Mouse (Mus musculus): ENCODE data around the gene Srpk2. TPM values are rescaled to one million over a fixed set of nuclear protein-coding genes. Genes with fewer than 3 reads are reported as not detected.
"Not testable (repeated sequence)": the region's sequence is repeated elsewhere in the genome, so short reads cannot be mapped to it uniquely, and the experiment has no call there.

Srpk2 gene
- polyA plus RNA-seq, 1 experiment from 2014 or later = 67.0 TPM

GRCm38 (mm10) chr5:23706601-23707597 is 22.5 kb upstream of the Srpk2 start:
- not testable (repeated sequence) for H3K4me1 ChIP-seq; H3K27me3 ChIP-seq; H3K4me2 ChIP-seq; H3K9ac ChIP-seq; H3K4me3 ChIP-seq; H3K27ac ChIP-seq; ATAC-seq (ENCODE audit: insufficient number of reproducible peaks, insufficient read depth, low FRiP score, low TSS enrichment, low read depth)
- Histone ChIP-seq H3K36me3 (peaks cover 82% of the 10 kb centered on the region), H3K9me3 (peaks cover 58% of the 10 kb centered on the region)
- WGBS = 98% methylated on average over 34 of the region's 34 CpGs

- no peak for ATAC-seq (ENCODE audit: insufficient number of reproducible peaks, insufficient read depth, low FRiP score, low TSS enrichment, low read depth)
- no peaks in the 10 kb centered on the region for H3K27me3 ChIP-seq
- no peak overlapping the region for H3K9ac ChIP-seq
- 93% methylated on average over 1 of the region's 1 CpGs for WGBS
- H3K4me1 ChIP-seq = no peaks in the 10 kb centered on the region
- no peak overlapping the region for H3K4me2 ChIP-seq
- H3K27ac ChIP-seq = no peak overlapping the region
- H3K9me3 ChIP-seq = peaks cover 36% of the 10 kb centered on the region
- H3K36me3 ChIP-seq = peaks cover 50% of the 10 kb centered on the region
- H3K4me3 ChIP-seq = no peak overlapping the region
Measured at GRCm38 (mm10) chr5:23697457-23697856, 13.0 kb upstream of the Srpk2 start.

GRCm38 (mm10) chr5:23683431-23683830 is 986 bp downstream of the Srpk2 start:
- no peaks in the 10 kb centered on the region for H3K27me3 ChIP-seq
- no peaks in the 10 kb centered on the region for H3K9me3 ChIP-seq
- no peak overlapping the region for H3K4me3 ChIP-seq
- H3K27ac ChIP-seq = no peak overlapping the region
- H3K4me1 ChIP-seq = no peaks in the 10 kb centered on the region
- ATAC-seq (ENCODE audit: insufficient number of reproducible peaks, insufficient read depth, low FRiP score, low TSS enrichment, low read depth) = no peak
- H3K9ac ChIP-seq = no peak overlapping the region
- no peaks in the 10 kb centered on the region for H3K36me3 ChIP-seq
- WGBS = 51% methylated on average over 4 of the region's 4 CpGs
- no peak overlapping the region for H3K4me2 ChIP-seq

GRCm38 (mm10) chr5:23679006-23679405 is 5.4 kb downstream of the Srpk2 start:
- no peak for ATAC-seq (ENCODE audit: insufficient number of reproducible peaks, insufficient read depth, low FRiP score, low TSS enrichment, low read depth)
- no peaks in the 10 kb centered on the region for H3K9me3 ChIP-seq
- H3K4me2 ChIP-seq = no peak overlapping the region
- peaks cover 2% of the 10 kb centered on the region; the same call in 1 of the 2 replicates for H3K4me1 ChIP-seq
- no peak overlapping the region for H3K9ac ChIP-seq
- H3K27ac ChIP-seq = no peak overlapping the region
- WGBS = 47% methylated on average over 3 of the region's 3 CpGs
- no peaks in the 10 kb centered on the region for H3K36me3 ChIP-seq
- no peak overlapping the region for H3K4me3 ChIP-seq
- H3K27me3 ChIP-seq = no peaks in the 10 kb centered on the region

- H3K4me3 ChIP-seq = no peak overlapping the region
- H3K27me3 ChIP-seq = no peaks in the 10 kb centered on the region
- H3K27ac ChIP-seq = no peak overlapping the region
- H3K4me2 ChIP-seq = no peak overlapping the region
- peaks cover 2% of the 10 kb centered on the region; the same call in 1 of the 2 replicates for H3K4me1 ChIP-seq
- no peak for ATAC-seq (ENCODE audit: insufficient number of reproducible peaks, insufficient read depth, low FRiP score, low TSS enrichment, low read depth)
- no peaks in the 10 kb centered on the region for H3K9me3 ChIP-seq
- no peaks in the 10 kb centered on the region for H3K36me3 ChIP-seq
- 88% methylated on average over 5 of the region's 5 CpGs for WGBS
- H3K9ac ChIP-seq = no peak overlapping the region
Measured at GRCm38 (mm10) chr5:23677883-23678282, 6.5 kb downstream of the Srpk2 start.

GRCm38 (mm10) chr5:23677072-23677453 is 7.4 kb downstream of the Srpk2 start:
- Histone ChIP-seq H3K9ac (no peak overlapping the region), H3K9me3 (no peaks in the 10 kb centered on the region), H3K27me3 (no peaks in the 10 kb centered on the region), H3K4me2 (no peak overlapping the region), H3K4me1 (peaks cover 5% of the 10 kb centered on the region), H3K36me3 (no peaks in the 10 kb centered on the region), H3K27ac (no peak overlapping the region), H3K4me3 (no peak overlapping the region)
- ATAC-seq (ENCODE audit: insufficient number of reproducible peaks, insufficient read depth, low FRiP score, low TSS enrichment, low read depth) = no peak
- WGBS = 78% methylated on average over 5 of the region's 5 CpGs

GRCm38 (mm10) chr5:23676156-23677071 is 8.0 kb downstream of the Srpk2 start:
- Histone ChIP-seq H3K36me3 (no peaks in the 10 kb centered on the region), H3K9me3 (no peaks in the 10 kb centered on the region), H3K4me2 (peak overlapping the region; percentile 89), H3K9ac (peak overlapping the region; percentile 83), H3K4me3 (peak overlapping the region; percentile 85), H3K4me1 (peaks cover 8% of the 10 kb centered on the region), H3K27me3 (no peaks in the 10 kb centered on the region), H3K27ac (0 out of 2 replicates have a peak overlapping the region, but pooled peaks have one; percentile 16)
- ATAC-seq (ENCODE audit: insufficient number of reproducible peaks, insufficient read depth, low FRiP score, low TSS enrichment, low read depth) = peak; percentile 33
- WGBS = 10% methylated on average over 30 of the region's 41 CpGs

GRCm38 (mm10) chr5:23675499-23676155 is 8.8 kb downstream of the Srpk2 start:
- peak; percentile 87 for ATAC-seq (ENCODE audit: insufficient number of reproducible peaks, insufficient read depth, low FRiP score, low TSS enrichment, low read depth)
- Histone ChIP-seq H3K9me3 (no peaks in the 10 kb centered on the region), H3K4me1 (peaks cover 8% of the 10 kb centered on the region), H3K9ac (peak overlapping the region; percentile 83), H3K4me3 (peak overlapping the region; percentile 85), H3K27ac (peak overlapping the region; percentile 86), H3K27me3 (no peaks in the 10 kb centered on the region), H3K4me2 (peak overlapping the region; percentile 89), H3K36me3 (no peaks in the 10 kb centered on the region)
- under 1% methylated on average over 73 of the region's 95 CpGs for WGBS

GRCm38 (mm10) chr5:23674829-23675498 is 9.5 kb downstream of the Srpk2 start:
- ATAC-seq (ENCODE audit: insufficient number of reproducible peaks, insufficient read depth, low FRiP score, low TSS enrichment, low read depth) = peak; percentile 56; the same call in 1 of the 2 replicates
- Histone ChIP-seq H3K27me3 (no peaks in the 10 kb centered on the region), H3K27ac (peak overlapping the region; percentile 86), H3K36me3 (no peaks in the 10 kb centered on the region), H3K9me3 (no peaks in the 10 kb centered on the region), H3K9ac (peak overlapping the region; percentile 83), H3K4me3 (peak overlapping the region; percentile 85), H3K4me1 (peaks cover 8% of the 10 kb centered on the region), H3K4me2 (peak overlapping the region; percentile 89)
- 1% methylated on average over 60 of the region's 61 CpGs for WGBS

- peaks cover 8% of the 10 kb centered on the region for H3K4me1 ChIP-seq
- no peak overlapping the region for H3K27ac ChIP-seq
- no peaks in the 10 kb centered on the region for H3K27me3 ChIP-seq
- no peak overlapping the region for H3K4me2 ChIP-seq
- WGBS = 26% methylated on average over 7 of the region's 7 CpGs
- peaks cover 3% of the 10 kb centered on the region; the same call in 1 of the 2 replicates for H3K36me3 ChIP-seq
- H3K9me3 ChIP-seq = no peaks in the 10 kb centered on the region
- no peak overlapping the region for H3K9ac ChIP-seq
- H3K4me3 ChIP-seq = no peak overlapping the region
- ATAC-seq (ENCODE audit: insufficient number of reproducible peaks, insufficient read depth, low FRiP score, low TSS enrichment, low read depth) = no peak
Measured at GRCm38 (mm10) chr5:23672136-23672535, 12.3 kb downstream of the Srpk2 start.
